Mouse (Mus musculus) forebrain, embryonic 14.5 days (tissue): ENCODE data around the gene Gm38431. TPM values are rescaled to one million over a fixed set of nuclear protein-coding genes. Genes with fewer than 3 reads are reported as not detected.

Experiments used
- ATAC-seq: fragments of 200-750 bp; cut with Nextera tagmentation; 2 replicates; pipeline ENCODE4 v1.8.0; 2017; ENCODE audit warnings: mild to moderate bottlenecking, moderate library complexity
- DNase-seq: peaks from one replicate; pipeline ENCODE4 v3.0.0-alpha.2; 2015; ENCODE audit warnings: low spot score
- H3K27ac ChIP-seq: fragments of 300-500 bp; sonication (generic); 2 replicates; pipeline ENCODE4 v1.5.1; 2014; ENCODE audit warnings: low read depth, mild to moderate bottlenecking, control low read depth, low read length, moderate library complexity
- H3K27me3 ChIP-seq: fragments of 300-500 bp; sonication (generic); replicated peaks from 2 replicates; pipeline ENCODE4 v1.6.1; 2014; ENCODE audit warnings: low read length, control low read depth, mixed read lengths; ENCODE audit not compliant: control insufficient read depth, insufficient read depth
- H3K36me3 ChIP-seq: fragments of 300-500 bp; sonication (generic); 2 replicates; pipeline ENCODE4 v1.6.1; 2014; ENCODE audit warnings: low read length, control low read depth; ENCODE audit not compliant: control insufficient read depth, insufficient read depth
- H3K4me1 ChIP-seq: fragments of 300-500 bp; sonication (generic); 2 replicates; pipeline ENCODE4 v1.6.1; 2014; ENCODE audit warnings: antibody characterized with exemption, low read length, control low read depth; ENCODE audit not compliant: control insufficient read depth, insufficient read depth
- H3K4me2 ChIP-seq: fragments of 300-500 bp; sonication (generic); 2 replicates; pipeline ENCODE4 v1.6.1; 2014; ENCODE audit warnings: mild to moderate bottlenecking, control low read depth, low read length
- H3K4me3 ChIP-seq: fragments of 300-500 bp; sonication (generic); 2 replicates; pipeline ENCODE4 v1.5.1; 2014; ENCODE audit warnings: low read depth, low read length, control low read depth
- H3K9ac ChIP-seq: fragments of 300-500 bp; sonication (generic); 2 replicates; pipeline ENCODE4 v1.6.1; 2014; ENCODE audit warnings: mild to moderate bottlenecking, low read length, control low read depth, moderate library complexity
- H3K9me3 ChIP-seq: fragments of 300-500 bp; sonication (generic); replicated peaks from 2 replicates; pipeline ENCODE4 v1.6.1; 2016; ENCODE audit warnings: low read length, control low read depth, mixed read lengths; ENCODE audit not compliant: control insufficient read depth
- WGBS: fragments of 180-500 bp; shearing (Covaris S2); extraction: QIAGEN DNeasy Blood & Tissue Kit; methylation state at CpG from one replicate; pipeline ENCODE4 v1.1.7; 2014; 5-methylcytosine and 5-hydroxymethylcytosine counted together
- polyA plus RNA-seq: library from polyadenylated mRNA; unstranded; fragments of >200 nt; fragmentation: Nextera tagmentation; extraction: Ambion mirVana; gene quantifications from 2 replicates; pipeline ENCODE4 v1.2.1, GENCODE M21; 2014

The Gm38431 gene
- polyA plus RNA-seq, 1 experiment from 2014 or later = 1.2 TPM

DNA sequence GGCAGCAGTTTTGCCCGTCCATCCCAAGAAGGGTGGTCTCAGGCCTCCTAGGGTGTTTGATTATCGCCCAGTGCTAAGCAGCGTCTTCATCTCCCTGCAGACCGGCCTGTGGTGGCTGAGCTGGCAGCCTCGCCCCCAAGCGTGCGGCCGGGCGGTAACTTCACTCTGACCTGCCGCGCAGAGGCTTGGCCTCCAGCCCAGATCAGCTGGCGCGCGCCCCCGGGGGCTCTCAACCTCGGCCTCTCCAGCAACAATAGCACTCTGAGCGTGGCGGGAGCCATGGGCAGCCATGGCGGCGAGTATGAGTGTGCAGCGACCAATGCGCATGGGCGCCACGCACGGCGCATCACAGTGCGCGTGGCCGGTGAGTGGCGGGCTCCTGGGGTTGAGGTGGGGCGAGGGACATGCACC, 54.3 kb downstream of the Gm38431 start:
- no peak overlapping the region for H3K27ac ChIP-seq
- peaks cover 77% of the 10 kb centered on the region for H3K27me3 ChIP-seq
- H3K36me3 ChIP-seq = no peaks in the 10 kb centered on the region
- peak overlapping the region; percentile 36 for H3K4me3 ChIP-seq
- H3K4me1 ChIP-seq = peaks cover 6% of the 10 kb centered on the region
- peak overlapping the region; percentile 55 for H3K4me2 ChIP-seq
- 1% methylated on average over 31 of the region's 31 CpGs for WGBS
- ATAC-seq (peak; percentile 67; the same call in 1 of the 2 replicates), DNase-seq (peak; percentile 45)
- no peaks in the 10 kb centered on the region; the same call in 1 of the 2 replicates for H3K9me3 ChIP-seq
- H3K9ac ChIP-seq = peak overlapping the region; percentile 55

DNA sequence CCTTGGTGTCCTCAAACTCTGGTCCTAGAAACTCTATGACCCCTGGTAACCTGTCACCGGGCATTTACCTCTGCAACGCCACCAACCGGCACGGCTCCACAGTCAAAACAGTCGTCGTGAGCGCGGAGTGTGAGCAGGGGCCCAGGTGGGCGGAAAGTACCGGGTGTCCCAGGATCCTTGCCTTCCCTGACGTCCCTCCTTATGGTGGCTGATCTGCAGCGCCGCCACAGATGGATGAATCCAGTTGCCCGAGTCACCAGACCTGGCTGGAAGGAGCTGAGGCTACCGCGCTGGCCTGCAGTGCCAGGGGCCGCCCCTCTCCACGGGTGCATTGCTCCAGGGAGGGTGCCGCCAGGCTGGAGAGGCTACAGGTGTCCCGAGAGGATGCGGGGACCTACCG, 55.1 kb downstream of the Gm38431 start:
- WGBS = 1% methylated on average over 22 of the region's 22 CpGs
- Histone ChIP-seq H3K4me2 (peak overlapping the region; percentile 55), H3K9ac (no peak overlapping the region), H3K4me3 (peak overlapping the region; percentile 36), H3K27me3 (peaks cover 85% of the 10 kb centered on the region), H3K4me1 (peaks cover 6% of the 10 kb centered on the region), H3K27ac (no peak overlapping the region), H3K36me3 (no peaks in the 10 kb centered on the region), H3K9me3 (no peaks in the 10 kb centered on the region; the same call in 1 of the 2 replicates)
- DNase-seq = no peak
- no peak for ATAC-seq

DNA sequence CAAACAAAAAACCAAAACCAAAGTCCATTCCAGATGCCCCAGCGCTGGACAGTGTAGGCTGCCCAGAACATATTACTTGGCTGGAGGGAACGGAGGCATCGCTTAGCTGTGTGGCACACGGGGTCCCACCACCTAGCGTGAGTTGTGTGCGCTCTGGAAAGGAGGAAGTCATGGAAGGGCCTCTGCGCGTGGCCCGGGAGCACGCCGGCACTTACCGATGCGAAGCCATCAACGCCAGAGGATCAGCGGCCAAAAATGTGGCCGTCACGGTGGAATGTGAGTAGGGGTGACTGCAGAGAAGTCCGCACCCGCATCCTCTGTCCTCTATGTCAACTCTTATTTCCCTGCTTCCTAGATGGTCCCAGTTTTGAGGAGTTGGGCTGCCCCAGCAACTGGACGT, 55.6 kb downstream of the Gm38431 start:
- no peaks in the 10 kb centered on the region for H3K36me3 ChIP-seq
- H3K27ac ChIP-seq = no peak overlapping the region
- DNase-seq = no peak
- ATAC-seq = no peak
- no peaks in the 10 kb centered on the region; the same call in 1 of the 2 replicates for H3K9me3 ChIP-seq
- H3K4me2 ChIP-seq = peak overlapping the region; percentile 55; the same call in 1 of the 2 replicates
- H3K9ac ChIP-seq = no peak overlapping the region
- 6% methylated on average over 20 of the region's 20 CpGs for WGBS
- H3K4me1 ChIP-seq = peaks cover 6% of the 10 kb centered on the region
- peaks cover 88% of the 10 kb centered on the region for H3K27me3 ChIP-seq
- H3K4me3 ChIP-seq = no peak overlapping the region; the same call in 1 of the 2 replicates

DNA sequence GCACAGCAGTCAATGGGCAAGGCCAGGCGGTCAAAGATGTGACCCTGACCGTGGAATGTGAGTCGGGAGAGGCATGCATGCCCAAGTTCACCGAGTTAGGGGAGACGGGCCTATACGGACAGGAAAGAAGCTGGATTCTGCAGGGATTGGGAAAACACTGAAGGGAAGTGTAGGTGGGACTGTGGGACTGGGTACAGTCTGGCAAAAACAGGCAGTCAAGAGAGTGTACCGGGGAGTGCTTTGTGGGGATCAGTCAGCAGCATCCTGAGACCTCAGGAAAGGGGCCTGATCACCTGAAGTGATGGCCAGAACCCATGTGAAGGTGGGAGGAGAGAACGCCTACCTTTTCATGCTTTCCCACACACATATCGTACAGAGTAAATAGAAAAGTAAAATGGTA, 56.2 kb downstream of the Gm38431 start:
- no peak overlapping the region for H3K27ac ChIP-seq
- no peaks in the 10 kb centered on the region for H3K36me3 ChIP-seq
- no peak overlapping the region for H3K4me2 ChIP-seq
- ATAC-seq (no peak), DNase-seq (no peak)
- H3K4me3 ChIP-seq = no peak overlapping the region
- H3K9me3 ChIP-seq = no peaks in the 10 kb centered on the region; the same call in 1 of the 2 replicates
- H3K4me1 ChIP-seq = peaks cover 6% of the 10 kb centered on the region
- H3K9ac ChIP-seq = no peak overlapping the region
- H3K27me3 ChIP-seq = peaks cover 88% of the 10 kb centered on the region
- 13% methylated on average over 9 of the region's 9 CpGs for WGBS

DNA sequence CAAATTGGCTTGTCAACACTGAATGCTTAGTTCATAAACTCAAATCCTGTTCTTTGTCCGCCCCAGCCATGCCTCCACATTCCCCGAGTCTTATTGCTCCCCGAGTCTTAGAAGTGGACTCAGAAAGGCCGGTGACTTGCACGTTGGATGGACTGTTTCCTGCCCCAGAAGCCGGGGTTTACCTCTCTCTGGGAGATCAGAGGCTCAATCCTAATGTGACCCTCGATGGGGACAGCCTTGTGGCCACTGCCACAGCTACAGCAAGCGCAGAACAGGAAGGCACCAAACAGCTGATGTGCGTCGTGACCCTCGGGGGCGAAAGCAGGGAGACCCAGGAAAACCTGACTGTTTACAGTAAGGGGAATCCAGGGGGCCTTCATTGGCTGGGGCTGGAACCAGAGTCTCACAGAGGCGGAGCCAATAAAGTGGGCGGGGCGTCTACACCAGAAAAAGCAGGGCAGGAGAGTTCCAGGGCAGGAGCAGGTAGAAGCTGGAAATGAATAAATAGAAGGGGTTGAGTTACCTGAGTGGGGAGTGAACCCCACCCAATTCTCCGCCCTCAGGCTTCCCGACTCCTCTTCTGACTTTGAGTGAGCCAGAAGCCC, 57.2 kb downstream of the Gm38431 start:
- H3K9me3 ChIP-seq = no peaks in the 10 kb centered on the region; the same call in 1 of the 2 replicates
- H3K27ac ChIP-seq = no peak overlapping the region
- peaks cover 6% of the 10 kb centered on the region for H3K4me1 ChIP-seq
- 2% methylated on average over 17 of the region's 17 CpGs for WGBS
- peaks cover 89% of the 10 kb centered on the region for H3K27me3 ChIP-seq
- H3K4me3 ChIP-seq = no peak overlapping the region
- H3K36me3 ChIP-seq = no peaks in the 10 kb centered on the region
- H3K9ac ChIP-seq = no peak overlapping the region
- DNase-seq (no peak), ATAC-seq (no peak)
- no peak overlapping the region for H3K4me2 ChIP-seq

DNA sequence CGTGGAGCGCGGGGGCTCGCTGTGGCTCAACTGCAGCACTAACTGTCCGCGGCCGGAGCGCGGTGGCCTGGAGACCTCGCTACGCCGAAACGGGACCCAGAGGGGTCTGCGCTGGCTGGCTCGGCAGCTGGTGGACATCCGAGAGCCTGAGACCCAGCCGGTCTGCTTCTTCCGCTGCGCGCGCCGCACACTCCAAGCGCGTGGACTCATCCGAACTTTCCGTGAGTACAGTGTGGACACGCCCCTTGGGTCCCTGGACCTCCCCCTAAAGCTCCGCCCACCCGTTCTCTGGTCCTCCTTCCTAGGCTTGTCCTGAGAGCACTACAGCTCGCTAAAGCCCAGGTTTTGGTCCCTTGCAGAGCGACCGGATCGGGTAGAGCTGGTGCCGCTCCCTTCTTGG, 58.7 kb downstream of the Gm38431 start:
- H3K4me2 ChIP-seq = peak overlapping the region; percentile 94
- no peak overlapping the region for H3K27ac ChIP-seq
- 1% methylated on average over 34 of the region's 34 CpGs for WGBS
- H3K27me3 ChIP-seq = peaks cover 85% of the 10 kb centered on the region
- ATAC-seq (0 out of 2 replicates have a peak, but pooled peaks have one; percentile 19), DNase-seq (peak; percentile 75)
- H3K9me3 ChIP-seq = no peaks in the 10 kb centered on the region
- H3K4me1 ChIP-seq = peaks cover 8% of the 10 kb centered on the region
- peak overlapping the region; percentile 32; the same call in 1 of the 2 replicates for H3K9ac ChIP-seq
- peak overlapping the region; percentile 42 for H3K4me3 ChIP-seq
- H3K36me3 ChIP-seq = no peaks in the 10 kb centered on the region

DNA sequence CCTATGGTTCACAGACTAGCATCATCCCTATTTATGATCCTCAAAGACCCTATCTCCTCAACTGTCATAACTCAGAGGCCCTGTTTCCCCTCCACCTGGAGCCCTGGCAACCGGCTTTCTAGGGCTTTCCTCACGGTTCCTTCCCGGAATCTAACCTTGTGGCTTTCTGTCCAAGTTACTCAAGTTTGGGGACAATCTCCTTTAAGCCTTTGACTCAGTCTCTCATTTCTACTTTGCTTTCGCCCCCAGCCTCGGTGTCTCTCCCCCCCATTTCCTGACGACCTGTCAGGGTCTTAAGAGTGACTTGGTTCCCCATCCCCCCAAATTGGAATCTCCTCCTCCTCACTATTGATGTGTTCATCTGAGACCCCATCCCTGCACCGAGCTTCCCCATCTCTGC, 59.3 kb downstream of the Gm38431 start:
- DNase-seq (no peak), ATAC-seq (no peak)
- Histone ChIP-seq H3K9me3 (no peaks in the 10 kb centered on the region), H3K4me2 (peak overlapping the region; percentile 94), H3K9ac (no peak overlapping the region), H3K36me3 (no peaks in the 10 kb centered on the region), H3K27ac (no peak overlapping the region), H3K4me1 (peaks cover 8% of the 10 kb centered on the region), H3K27me3 (peaks cover 79% of the 10 kb centered on the region), H3K4me3 (peak overlapping the region; percentile 42)
- 4% methylated on average over 7 of the region's 7 CpGs for WGBS

DNA sequence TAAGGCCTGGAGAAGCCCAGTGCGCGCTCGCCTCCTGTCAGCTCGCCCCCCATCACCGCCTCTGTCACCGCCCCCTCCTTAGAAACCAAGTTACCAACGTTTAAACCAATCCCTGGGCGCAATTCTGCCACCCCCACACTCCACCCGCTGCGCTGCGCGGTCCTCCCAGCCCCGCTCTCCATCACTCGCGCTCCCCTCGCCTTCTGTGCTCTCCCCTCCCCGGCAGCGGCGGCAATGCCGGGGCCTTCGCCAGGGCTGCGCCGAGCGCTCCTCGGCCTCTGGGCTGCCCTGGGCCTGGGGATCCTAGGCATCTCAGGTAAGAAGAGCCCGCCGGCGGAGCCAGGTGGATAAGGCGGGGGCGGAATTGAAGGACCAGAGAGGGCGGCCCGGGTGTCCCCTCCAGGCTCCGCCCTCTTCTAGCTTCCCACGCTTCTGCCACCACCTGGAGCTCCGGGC, 59.9 kb downstream of the Gm38431 start, which contains the start of gene Icam5:
Gene Icam5 (plus strand): TSS at position 178 of the 456 bp plus-strand sequence.
- ATAC-seq = peak; percentile 50; the same call in 1 of the 2 replicates
- WGBS = under 1% methylated on average over 35 of the region's 35 CpGs
- H3K4me2 ChIP-seq = peak within 1 kb of the TSS; percentile 94
- peak; percentile 48 for DNase-seq
- H3K9me3 ChIP-seq = no peaks in the 10 kb centered on the region
- peaks cover 73% of the 10 kb centered on the region for H3K27me3 ChIP-seq
- H3K4me1 ChIP-seq = peaks cover 8% of the 10 kb centered on the region
- no peaks in the 10 kb centered on the region for H3K36me3 ChIP-seq
- H3K4me3 ChIP-seq = peak within 1 kb of the TSS; percentile 42
- no peak within 1 kb of the TSS for H3K27ac ChIP-seq
- H3K9ac ChIP-seq = peak within 1 kb of the TSS; percentile 52

DNA sequence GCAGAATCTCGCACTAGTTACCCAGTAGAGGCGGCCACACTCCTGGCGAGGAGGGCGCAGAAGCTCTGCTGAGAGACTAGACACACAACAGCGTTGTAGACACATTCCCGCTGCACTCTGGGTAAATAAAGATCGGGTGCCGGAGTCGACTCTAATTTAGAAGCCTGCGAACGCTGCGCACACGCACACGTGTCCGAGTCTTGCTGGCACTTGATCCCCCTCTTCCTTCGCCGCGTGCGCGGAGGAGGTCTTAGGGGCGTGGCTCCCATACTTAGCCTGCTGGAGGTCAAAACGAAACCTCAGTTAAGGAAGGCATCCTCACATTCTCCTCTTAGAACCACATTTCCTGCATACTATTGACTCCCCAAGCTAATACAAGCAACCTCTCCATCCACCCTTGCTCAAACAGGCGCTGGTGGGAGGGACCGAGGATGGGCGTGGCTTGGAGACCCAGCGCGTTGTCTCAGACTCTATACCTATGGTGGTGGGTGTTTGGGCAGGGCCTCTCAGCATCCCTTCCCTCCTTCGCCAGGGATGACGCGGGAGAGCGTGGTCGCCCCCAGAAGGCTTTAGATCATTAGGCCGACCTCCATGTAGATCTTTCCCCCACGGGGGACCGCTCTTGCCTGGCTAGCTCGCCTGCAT, 60.4 kb downstream of the Gm38431 start:
- H3K27ac ChIP-seq = no peak overlapping the region
- under 1% methylated on average over 36 of the region's 36 CpGs for WGBS
- H3K36me3 ChIP-seq = no peaks in the 10 kb centered on the region
- peak overlapping the region; percentile 52 for H3K9ac ChIP-seq
- peak; percentile 64 for ATAC-seq
- H3K27me3 ChIP-seq = peaks cover 68% of the 10 kb centered on the region
- H3K4me3 ChIP-seq = peak overlapping the region; percentile 42
- peak; percentile 68 for DNase-seq
- no peaks in the 10 kb centered on the region for H3K9me3 ChIP-seq
- peaks cover 8% of the 10 kb centered on the region for H3K4me1 ChIP-seq
- peak overlapping the region; percentile 94 for H3K4me2 ChIP-seq
